Mouse (Mus musculus) gastrocnemius, adult 2 months (tissue): ENCODE data around the gene Wdr77. TPM values are rescaled to one million over a fixed set of nuclear protein-coding genes. Genes with fewer than 3 reads are reported as not detected.
"Not testable (repeated sequence)": the region's sequence is repeated elsewhere in the genome, so short reads cannot be mapped to it uniquely, and the experiment has no call there.

ENCODE experiments used
- DNase-seq: peaks from one replicate; pipeline ENCODE4 v3.0.0; 2022
- H3K27ac ChIP-seq: fragments of 200-600 bp; 2 replicates; pipeline ENCODE4 v1.8.1; 2022; ENCODE audit warnings: mild to moderate bottlenecking
- H3K4me3 ChIP-seq: fragments of 200-600 bp; 2 replicates; pipeline ENCODE4 v1.8.1; 2022; ENCODE audit warnings: mild to moderate bottlenecking, moderate library complexity
- CTCF ChIP-seq: fragments of 200-600 bp; IDR thresholded peaks from 2 replicates; pipeline ENCODE4 v1.8.1; 2022; ENCODE audit warnings: antibody characterized with exemption, mild to moderate bottlenecking, moderate library complexity
- intact Hi-C: fragments of 180-260 bp; cut with DNase I; formaldehyde crosslinking; loops from one replicate; pipeline ENCODE4 v1.15.1; 2025
- total RNA-seq, 2 experiments: library from RNA; stranded (reverse); gene quantifications; 2 replicates each; pipeline ENCODE4 v1.2.3; 2021

Wdr77 gene
- total RNA-seq, 2 experiments from 2014 or later: 29.4 to 30.5 TPM

GRCm38 (mm10) chr3:105959999-105960398 lies 830 bp downstream of the Wdr77 start, which contains the start of gene Atp5f1:
Atp5f1 (minus strand) TSS chr3:105960099.
- intact Hi-C loops: loop anchor here (5.0 to 10.0 kb wide), 3 partner anchors 273 to 1515 kb away; partner anchors contain the start of genes Cept1, Ddx20 and Dram2

GRCm38 (mm10) chr3:105960700-105961099 lies 1.5 kb downstream of the Wdr77 start:
- H3K4me3 ChIP-seq: no peak overlapping the region
- intact Hi-C loops: loop anchor here (10.0 kb wide), 1 partner anchor 584 kb away; the partner anchor contains the start of genes Cept1 and Dram2
- DNase-seq: no peak
- TF ChIP-seq CTCF: peak; percentile 39
- H3K27ac ChIP-seq: no peak overlapping the region

More at GRCm38 (mm10) chr3:105959999-105960398, 830 bp downstream of the Wdr77 start, which contains the start of gene Atp5f1:
- no peak for TF ChIP-seq CTCF
- peak within 1 kb of the TSS; percentile 100 for H3K27ac ChIP-seq
- peak within 1 kb of the TSS; percentile 99 for H3K4me3 ChIP-seq
- no peak for DNase-seq

GRCm38 (mm10) chr3:105971831-105972446 lies 12.8 kb downstream of the Wdr77 start:
- intact Hi-C loops: no loop called here
- H3K4me3 ChIP-seq: no peak overlapping the region
- DNase-seq: no peak
- no peak overlapping the region for H3K27ac ChIP-seq
- TF ChIP-seq CTCF: no peak

- Histone ChIP-seq H3K27ac (no peak within 1 kb of the TSS), H3K4me3 (no peak within 1 kb of the TSS)
- no peak for DNase-seq
- TF ChIP-seq CTCF: no peak
- intact Hi-C loops: no loop called here
Observed at GRCm38 (mm10) chr3:105973411-105973810, 14.2 kb downstream of the Wdr77 start, which contains the start of gene Ovgp1. Ovgp1 (plus strand) TSS chr3:105973711.

GRCm38 (mm10) chr3:105974174-105974573 lies 15.0 kb downstream of the Wdr77 start:
- Histone ChIP-seq H3K4me3 (no peak overlapping the region), H3K27ac (no peak overlapping the region)
- no peak for TF ChIP-seq CTCF
- no peak for DNase-seq
- intact Hi-C loops: no loop called here

- H3K4me3 ChIP-seq, DNase-seq, H3K27ac ChIP-seq: not testable (repeated sequence)
- intact Hi-C loops: loop anchor here (5.0 kb wide), 1 partner anchor 458 kb away; no protein-coding TSS in a partner anchor
Observed at GRCm38 (mm10) chr3:105989611-105990010, 30.4 kb downstream of the Wdr77 start.

GRCm38 (mm10) chr3:105991653-105992283 lies 32.6 kb downstream of the Wdr77 start:
- peak; percentile 32 for DNase-seq
- Histone ChIP-seq H3K4me3 (no peak overlapping the region), H3K27ac (no peak overlapping the region)
- intact Hi-C loops: loop anchor here (5.0 kb wide), 1 partner anchor 456 kb away; no protein-coding TSS in a partner anchor
- peak; percentile 82 for TF ChIP-seq CTCF

- no peak for DNase-seq
- no peak overlapping the region for H3K4me3 ChIP-seq
- H3K27ac ChIP-seq: no peak overlapping the region
- no peak for TF ChIP-seq CTCF
- intact Hi-C loops: loop anchor here (5.0 kb wide), 1 partner anchor 453 kb away; no protein-coding TSS in a partner anchor
Observed at GRCm38 (mm10) chr3:105994730-105995129, 35.6 kb downstream of the Wdr77 start.

GRCm38 (mm10) chr3:106000707-106001375 lies 41.7 kb downstream of the Wdr77 start:
- Histone ChIP-seq H3K4me3 (0 out of 2 replicates have a peak overlapping the region, but pooled peaks have one; percentile 17), H3K27ac (no peak overlapping the region)
- intact Hi-C loops: no loop called here
- no peak for DNase-seq
- no peak for TF ChIP-seq CTCF

GRCm38 (mm10) chr3:106001416-106002370 lies 42.5 kb downstream of the Wdr77 start:
- TF ChIP-seq CTCF: no peak
- intact Hi-C loops: no loop called here
- H3K27ac ChIP-seq: no peak overlapping the region
- DNase-seq: peak; percentile 23
- H3K4me3 ChIP-seq: peak overlapping the region; percentile 17; the same call in 1 of the 2 replicates

- DNase-seq, H3K4me3 ChIP-seq, H3K27ac ChIP-seq, intact Hi-C loops: not testable (repeated sequence)
Observed at GRCm38 (mm10) chr3:106003360-106003759, 44.2 kb downstream of the Wdr77 start.

- no peak for DNase-seq
- Histone ChIP-seq H3K27ac (no peak within 1 kb of the TSS), H3K4me3 (no peak within 1 kb of the TSS)
- intact Hi-C loops: no loop called here
- no peak for TF ChIP-seq CTCF
Observed at GRCm38 (mm10) chr3:106014546-106014945, 55.4 kb downstream of the Wdr77 start, which contains the start of gene Pifo. Pifo (minus strand) TSS chr3:106014646.

Other genes with a start within 250 kb of the Wdr77 start
- gene Rap1a, start 158.0 kb upstream of the Wdr77 start, total RNA-seq: 100 to 1,000 TPM in 1 of 2 experiments, 10 to 100 TPM in 1; 86.7 to 101 TPM
- gene Adora3, start 88.5 kb upstream of the Wdr77 start, total RNA-seq: not detected
- gene Tmigd3, start 88.5 kb upstream of the Wdr77 start, total RNA-seq: not detected
- gene I830077J02Rik, start 26.7 kb upstream of the Wdr77 start, total RNA-seq: under 1 TPM; 0.84 to 0.92 TPM
- 100 to 1,000 TPM; 520 to 826 TPM for gene Atp5f1, start 730 bp downstream of the Wdr77 start, total RNA-seq
- gene Ovgp1, start 14.3 kb downstream of the Wdr77 start, total RNA-seq: 1 to 10 TPM in 1 of 2 experiments, under 1 TPM in 1; 0.82 to 1.1 TPM
- not detected for gene Pifo, start 55.3 kb downstream of the Wdr77 start, total RNA-seq
- not detected for gene Chil5, start 73.4 kb downstream of the Wdr77 start, total RNA-seq
- not detected for gene Chia1, start 153.9 kb downstream of the Wdr77 start, total RNA-seq
- not detected for gene Chil3, start 208.2 kb downstream of the Wdr77 start, total RNA-seq